Mouse (Mus musculus): ENCODE data around the gene Gm20715. TPM values are rescaled to one million over a fixed set of nuclear protein-coding genes. Genes with fewer than 3 reads are reported as not detected.
A peak's percentile ranks its signal among the peaks of the same experiment; 100 is the strongest.

Gm20715 gene
- not detected in 2 replicates for polyA plus RNA-seq (2012; rRNA removed)

DNA sequence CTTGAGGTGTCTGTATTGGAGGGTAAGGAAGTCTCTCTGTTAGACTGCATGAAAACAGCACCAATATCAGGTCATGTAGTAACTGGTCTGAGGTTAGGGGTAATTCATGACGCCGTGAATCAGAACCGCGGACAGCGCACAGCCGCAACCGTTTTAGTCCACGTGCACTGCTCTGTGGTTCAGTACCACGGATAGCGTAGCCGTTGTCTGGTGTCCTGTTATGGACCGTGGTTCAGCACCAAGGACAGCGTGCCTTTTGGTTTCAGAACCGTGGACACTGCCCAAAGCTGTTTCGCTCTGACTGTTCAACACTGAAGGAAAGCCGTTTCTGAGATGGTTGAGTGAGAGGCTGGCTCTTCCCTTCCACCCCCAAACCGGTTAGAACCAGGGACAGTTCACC is at the start of gene Gm20715:
Gm20715 (plus strand) TSS at position 235 of the 400 bp plus-strand sequence.
- TF ChIP-seq CTCF (IDR thresholded peaks at IDR 0.05; ENCODE audit: extremely low read depth, insufficient read depth, insufficient read length, insufficient replicate concordance) (0 out of 2 replicates have a peak, but pooled peaks have one; percentile 1), POLR2A (IDR thresholded peaks at IDR 0.05; ENCODE audit: low read depth, low read length) (no peak)
- no peak within 1 kb of the TSS for H3K27ac ChIP-seq (ENCODE audit: insufficient read depth, low read length)
- no peaks in the 10 kb centered on the region for H3K4me1 ChIP-seq (ENCODE audit: control insufficient read depth, insufficient read depth, insufficient read length)
- H3K4me3 ChIP-seq (ENCODE audit: extremely low read depth, insufficient read depth, insufficient read length) = no peak within 1 kb of the TSS
- no peaks in the 10 kb centered on the region for H3K27me3 ChIP-seq (ENCODE audit: control insufficient read depth, insufficient read depth, low read length)
- 4% methylated on average over 17 of the region's 17 CpGs for WGBS
- peak; percentile 34 to 56 for DNase-seq (ENCODE audit: low read depth in 1 of 2, low spot score in 2 of 2)
- H3K36me3 ChIP-seq (ENCODE audit: control insufficient read depth, insufficient read depth, low read length) = no peaks in the 10 kb centered on the region

DNA sequence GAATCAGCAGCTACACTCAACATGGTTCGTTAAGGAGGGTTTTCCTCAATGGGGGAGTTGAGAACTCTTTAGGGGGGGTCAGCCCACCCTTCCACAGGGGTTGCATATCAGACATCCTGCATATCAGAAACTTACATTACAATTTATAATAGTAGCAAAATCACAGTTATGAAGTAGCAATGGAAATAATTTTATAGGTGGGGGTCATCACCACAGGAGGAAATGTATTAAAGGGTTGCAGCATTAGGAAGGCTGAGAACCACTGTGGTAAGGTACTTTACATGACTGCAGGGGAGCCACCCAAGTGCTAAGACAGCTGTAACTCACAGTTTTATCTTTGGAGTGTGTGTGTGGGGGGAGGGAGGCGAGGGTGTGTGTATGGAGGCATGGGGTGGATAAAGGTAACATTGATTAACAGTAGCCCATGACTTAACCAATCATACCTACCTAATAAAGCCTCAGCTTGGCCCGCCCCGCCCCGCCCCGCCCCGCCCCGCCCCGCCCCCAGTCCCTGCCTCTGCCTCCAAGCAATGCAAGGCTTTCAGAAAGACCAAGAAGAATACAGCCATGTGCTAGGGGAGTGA is 49.5 kb upstream of the Gm20715 start:
- Histone ChIP-seq H3K4me1 (ENCODE audit: control insufficient read depth, insufficient read depth, insufficient read length) (peaks cover 3% of the 10 kb centered on the region; the same call in 1 of the 2 replicates), H3K27ac (ENCODE audit: insufficient read depth, low read length) (no peak overlapping the region), H3K4me3 (ENCODE audit: extremely low read depth, insufficient read depth, insufficient read length) (no peak overlapping the region), H3K27me3 (ENCODE audit: control insufficient read depth, insufficient read depth, low read length) (no peaks in the 10 kb centered on the region), H3K36me3 (ENCODE audit: control insufficient read depth, insufficient read depth, low read length) (no peaks in the 10 kb centered on the region)
- DNase-seq (ENCODE audit: low read depth in 1 of 2, low spot score in 2 of 2) = no peak
- TF ChIP-seq POLR2A (IDR thresholded peaks at IDR 0.05; ENCODE audit: low read depth, low read length) = no peak
- no peak for TF ChIP-seq CTCF (IDR thresholded peaks at IDR 0.05; ENCODE audit: extremely low read depth, insufficient read depth, insufficient read length, insufficient replicate concordance)
- 41% methylated on average over 9 of the region's 9 CpGs for WGBS

GRCm38 (mm10) chr7:6361756-6362155 is 48.3 kb upstream of the Gm20715 start:
- no peaks in the 10 kb centered on the region for H3K27me3 ChIP-seq (ENCODE audit: control insufficient read depth, insufficient read depth, low read length)
- no peak for DNase-seq (ENCODE audit: low read depth in 1 of 2, low spot score in 2 of 2)
- WGBS = 26% methylated on average over 7 of the region's 7 CpGs
- peaks cover 3% of the 10 kb centered on the region; the same call in 1 of the 2 replicates for H3K4me1 ChIP-seq (ENCODE audit: control insufficient read depth, insufficient read depth, insufficient read length)
- H3K27ac ChIP-seq (ENCODE audit: insufficient read depth, low read length) = no peak overlapping the region
- H3K36me3 ChIP-seq (ENCODE audit: control insufficient read depth, insufficient read depth, low read length) = no peaks in the 10 kb centered on the region
- peak overlapping the region; percentile 54; the same call in 1 of the 2 replicates for H3K4me3 ChIP-seq (ENCODE audit: extremely low read depth, insufficient read depth, insufficient read length)
- TF ChIP-seq CTCF (IDR thresholded peaks at IDR 0.05; ENCODE audit: extremely low read depth, insufficient read depth, insufficient read length, insufficient replicate concordance) (no peak), POLR2A (IDR thresholded peaks at IDR 0.05; ENCODE audit: low read depth, low read length) (no peak)

GRCm38 (mm10) chr7:6362268-6363046 is 47.6 kb upstream of the Gm20715 start:
- Histone ChIP-seq H3K27ac (ENCODE audit: insufficient read depth, low read length) (no peak overlapping the region; the same call in 1 of the 2 replicates), H3K36me3 (ENCODE audit: control insufficient read depth, insufficient read depth, low read length) (no peaks in the 10 kb centered on the region), H3K4me3 (ENCODE audit: extremely low read depth, insufficient read depth, insufficient read length) (peak overlapping the region; percentile 76), H3K27me3 (ENCODE audit: control insufficient read depth, insufficient read depth, low read length) (no peaks in the 10 kb centered on the region), H3K4me1 (ENCODE audit: control insufficient read depth, insufficient read depth, insufficient read length) (peaks cover 3% of the 10 kb centered on the region; the same call in 1 of the 2 replicates)
- under 1% methylated on average over 38 of the region's 38 CpGs for whole genome bisulfite sequencing
- no peak for TF ChIP-seq CTCF (IDR thresholded peaks at IDR 0.05; ENCODE audit: extremely low read depth, insufficient read depth, insufficient read length, insufficient replicate concordance)
- no peak for TF ChIP-seq POLR2A (IDR thresholded peaks at IDR 0.05; ENCODE audit: low read depth, low read length)
- peak; percentile 97 to 98 for DNase-seq (ENCODE audit: low read depth in 1 of 2, low spot score in 2 of 2)

DNA sequence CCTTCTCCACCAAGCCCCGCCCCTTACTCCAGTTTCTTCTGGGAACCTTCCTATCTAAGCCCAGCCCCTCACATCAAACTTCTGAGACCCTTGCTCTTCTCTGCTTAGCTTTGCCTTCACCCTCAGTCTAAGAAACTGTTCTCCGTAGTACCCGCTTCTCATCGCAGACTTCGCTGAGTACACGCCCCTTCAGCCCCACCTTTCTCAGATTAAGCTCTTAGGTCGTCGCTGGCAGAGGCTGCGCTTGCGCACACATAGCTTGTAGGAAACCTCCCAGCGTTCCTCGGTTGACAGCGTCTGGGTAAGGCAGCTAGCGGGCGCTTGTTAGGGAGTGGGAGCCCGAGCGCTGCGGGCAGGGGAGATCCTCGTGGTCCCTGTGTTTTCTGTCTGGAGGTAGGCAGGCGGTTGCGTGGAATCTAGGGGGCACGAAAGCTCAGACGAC is 47.0 kb upstream of the Gm20715 start, which contains the start of gene Zfp78:
Zfp78 (plus strand) TSS at position 234 of the 442 bp plus-strand sequence.
- 0% methylated on average over 23 of the region's 23 CpGs for WGBS

DNA sequence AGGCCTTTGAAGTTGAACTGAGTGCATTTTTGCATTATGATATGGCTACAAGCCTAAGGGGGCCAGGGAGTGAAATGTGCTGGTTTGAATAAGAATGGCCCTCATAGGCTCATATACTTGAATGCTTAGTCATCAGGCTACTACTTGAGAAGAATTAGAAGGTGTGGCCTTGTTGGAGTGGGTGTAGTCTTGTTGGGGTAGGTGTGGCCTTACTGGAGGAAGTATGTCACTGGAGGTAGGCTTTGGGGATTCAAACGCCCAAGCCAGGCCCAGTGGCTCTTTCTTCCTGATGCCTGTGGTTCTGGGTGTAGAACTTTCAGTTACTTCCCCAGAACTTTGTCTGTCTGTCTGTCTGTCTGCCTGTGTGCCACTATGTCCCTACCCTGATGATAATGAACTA is 45.3 kb upstream of the Gm20715 start:
- Histone ChIP-seq H3K36me3 (ENCODE audit: control insufficient read depth, insufficient read depth, low read length) (no peaks in the 10 kb centered on the region), H3K27ac (ENCODE audit: insufficient read depth, low read length) (no peak overlapping the region), H3K4me1 (ENCODE audit: control insufficient read depth, insufficient read depth, insufficient read length) (peaks cover 3% of the 10 kb centered on the region; the same call in 1 of the 2 replicates), H3K27me3 (ENCODE audit: control insufficient read depth, insufficient read depth, low read length) (no peaks in the 10 kb centered on the region), H3K4me3 (ENCODE audit: extremely low read depth, insufficient read depth, insufficient read length) (no peak overlapping the region)
- no peak for TF ChIP-seq POLR2A (IDR thresholded peaks at IDR 0.05; ENCODE audit: low read depth, low read length)
- no peak for TF ChIP-seq CTCF (IDR thresholded peaks at IDR 0.05; ENCODE audit: extremely low read depth, insufficient read depth, insufficient read length, insufficient replicate concordance)
- WGBS = 64% methylated on average over 1 of the region's 1 CpGs
- no peak for DNase-seq (ENCODE audit: low read depth in 1 of 2, low spot score in 2 of 2)

More for the DNA sequence above, 47.0 kb upstream of the Gm20715 start, which contains the start of gene Zfp78:
- Histone ChIP-seq H3K4me1 (ENCODE audit: control insufficient read depth, insufficient read depth, insufficient read length) (peaks cover 3% of the 10 kb centered on the region; the same call in 1 of the 2 replicates), H3K36me3 (ENCODE audit: control insufficient read depth, insufficient read depth, low read length) (no peaks in the 10 kb centered on the region), H3K27me3 (ENCODE audit: control insufficient read depth, insufficient read depth, low read length) (no peaks in the 10 kb centered on the region), H3K4me3 (ENCODE audit: extremely low read depth, insufficient read depth, insufficient read length) (peak within 1 kb of the TSS; percentile 76), H3K27ac (ENCODE audit: insufficient read depth, low read length) (peak within 1 kb of the TSS; percentile 66)
- peak; percentile 80 to 91 for DNase-seq (ENCODE audit: low read depth in 1 of 2, low spot score in 2 of 2)
- TF ChIP-seq CTCF (IDR thresholded peaks at IDR 0.05; ENCODE audit: extremely low read depth, insufficient read depth, insufficient read length, insufficient replicate concordance) = no peak
- TF ChIP-seq POLR2A (IDR thresholded peaks at IDR 0.05; ENCODE audit: low read depth, low read length) = no peak

Measured in spleen, adult 2 months (tissue).